Mouse (Mus musculus) v-Abl transformed pro-B cells (cell line): ENCODE data around the gene Rem1.

Source experiments
- in situ Hi-C, 2 experiments: fragments of 400-800 bp; cut with MboI; formaldehyde crosslinking; loops; one replicate each; pipeline ENCODE4 v1.15.1; 2025; ENCODE audit not compliant: unreplicated experiment in 2 of 2

Gene Rem1

DNA sequence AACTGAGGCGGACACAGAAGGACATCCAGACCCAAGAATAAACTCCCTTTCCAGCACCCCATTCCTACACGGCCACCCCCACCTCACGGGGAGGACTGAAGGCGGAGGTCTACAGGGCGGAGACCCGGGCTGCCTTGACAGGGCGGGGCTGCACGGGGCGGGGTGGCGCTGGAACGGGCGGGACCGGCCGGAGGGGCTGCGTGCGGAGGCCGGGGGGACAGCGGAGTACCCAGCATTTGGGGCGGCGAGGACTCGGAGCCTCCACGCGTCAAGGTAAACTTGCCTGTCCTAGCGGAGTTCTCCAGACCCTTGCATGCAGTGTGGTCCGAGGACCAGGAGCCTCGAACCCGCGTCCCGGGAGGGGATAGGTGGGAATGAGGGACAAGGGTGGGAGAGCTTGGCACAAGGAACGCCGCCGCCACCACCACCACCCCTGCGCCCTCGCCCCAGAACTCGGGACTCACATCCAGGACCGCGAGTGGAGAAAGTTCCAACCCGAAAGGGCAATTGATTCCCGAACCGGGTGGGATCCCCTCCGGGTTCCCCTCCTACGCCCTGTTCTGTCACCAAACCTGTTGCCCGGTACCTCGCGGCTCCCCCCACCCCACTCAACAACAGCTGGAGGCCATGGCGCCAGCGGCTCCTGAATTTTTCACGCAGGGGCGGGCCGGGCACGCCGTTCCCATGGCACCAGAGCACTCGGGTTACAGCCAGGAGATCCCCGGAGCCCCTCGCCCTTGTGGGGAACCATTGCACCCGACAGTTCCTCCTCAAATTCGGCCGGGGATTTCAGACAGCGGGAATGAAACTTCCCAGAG is at the start of gene Rem1:
Gene Rem1, plus strand, starts transcription at position 178 of the 818 bp plus-strand sequence.
- in situ Hi-C loops, result no loop called here

DNA sequence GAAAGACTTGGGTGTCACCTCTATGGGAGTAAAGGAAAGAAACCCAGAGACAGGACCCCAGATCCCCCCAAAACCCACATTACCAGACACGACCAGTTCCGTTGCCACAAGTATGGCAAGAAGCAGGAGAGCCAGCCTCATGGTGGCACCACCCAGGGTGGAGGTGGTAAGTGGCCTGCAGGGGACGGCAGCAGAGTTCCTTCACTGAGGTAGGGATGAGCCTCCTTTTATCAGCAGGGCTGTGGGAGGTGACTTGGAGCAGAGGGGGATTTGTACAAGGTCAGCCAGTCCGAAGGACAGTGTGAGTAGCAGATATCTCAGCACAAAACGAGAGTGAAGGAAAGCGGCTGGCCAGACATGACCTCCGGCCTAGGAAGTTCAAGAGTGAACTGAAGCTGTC is 46.6 kb upstream of the Rem1 start, which contains the start of gene Defb19:
Gene Defb19, minus strand, starts transcription at position 206 of the 400 bp plus-strand sequence.
- in situ Hi-C loops, result no loop called here

DNA sequence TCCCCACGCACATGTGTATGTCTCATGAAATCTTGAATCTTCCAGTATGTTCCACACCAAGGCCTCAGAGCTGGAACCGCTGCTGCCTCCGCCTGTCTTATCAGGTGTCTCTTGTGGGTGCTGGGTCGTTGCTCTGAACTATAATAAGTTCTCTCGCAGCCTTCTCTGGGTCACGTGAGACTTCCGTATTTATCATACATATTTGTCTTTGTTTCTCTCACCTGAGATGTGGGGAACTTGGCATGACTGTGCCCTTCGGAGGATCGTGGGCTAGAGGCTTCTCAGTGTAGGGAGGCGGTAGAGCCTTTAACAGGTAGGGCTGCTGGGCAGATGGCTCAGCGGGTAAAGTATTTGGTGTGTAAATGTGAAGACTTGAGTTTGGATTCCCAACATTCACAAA is 46.1 kb upstream of the Rem1 start:
- in situ Hi-C loops, result no loop called here

DNA sequence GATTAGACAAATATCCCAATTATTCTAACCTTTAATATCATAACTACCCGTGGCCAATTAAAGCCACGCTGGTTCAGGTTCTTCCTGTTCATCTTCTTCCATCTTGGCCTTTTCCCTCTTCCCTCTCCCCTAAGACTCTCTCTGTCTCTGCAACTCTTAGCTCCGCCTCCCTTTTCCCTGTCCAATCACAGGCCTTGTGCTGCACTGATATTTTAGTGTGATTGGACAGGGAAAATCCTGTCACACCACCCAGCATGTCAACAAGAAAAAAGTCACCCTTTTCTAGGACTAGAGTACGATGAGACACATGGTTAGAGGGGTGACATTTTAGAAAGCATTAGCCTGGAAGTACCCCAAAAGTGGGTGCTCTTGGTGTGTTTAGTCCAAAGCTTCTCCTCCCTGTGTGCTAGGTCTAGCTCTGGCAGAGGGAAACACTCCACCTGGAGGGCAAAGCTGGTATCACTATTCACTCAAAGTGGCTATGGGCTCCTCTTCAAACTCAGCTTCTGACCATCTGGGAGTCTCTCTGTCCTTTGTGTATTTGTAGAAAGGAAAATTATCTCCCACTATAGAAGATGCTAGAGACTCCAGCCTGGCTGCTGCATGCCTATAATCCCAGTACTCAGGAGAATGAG is 39.7 kb upstream of the Rem1 start:
- in situ Hi-C loops, result no loop called here

DNA sequence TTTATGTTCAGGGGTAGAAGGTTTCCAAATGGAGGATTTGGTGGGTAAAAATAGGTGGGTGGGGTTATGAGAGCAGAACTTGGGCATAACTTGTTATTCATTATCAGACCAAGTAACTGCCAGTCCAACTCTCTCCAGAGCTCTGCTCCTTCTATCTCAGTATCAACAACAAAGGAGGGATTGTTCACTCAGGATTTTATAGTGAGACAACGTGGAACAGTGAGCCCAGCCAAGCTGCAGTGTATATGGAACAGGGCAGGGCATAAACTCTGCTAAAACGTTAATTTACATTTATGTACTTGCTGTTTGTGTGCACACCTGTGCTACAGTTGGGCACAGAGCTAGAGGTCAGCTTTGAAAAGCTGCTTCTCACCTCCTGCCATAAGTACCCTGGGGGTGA is 38.3 kb upstream of the Rem1 start:
- in situ Hi-C loops, result no loop called here

DNA sequence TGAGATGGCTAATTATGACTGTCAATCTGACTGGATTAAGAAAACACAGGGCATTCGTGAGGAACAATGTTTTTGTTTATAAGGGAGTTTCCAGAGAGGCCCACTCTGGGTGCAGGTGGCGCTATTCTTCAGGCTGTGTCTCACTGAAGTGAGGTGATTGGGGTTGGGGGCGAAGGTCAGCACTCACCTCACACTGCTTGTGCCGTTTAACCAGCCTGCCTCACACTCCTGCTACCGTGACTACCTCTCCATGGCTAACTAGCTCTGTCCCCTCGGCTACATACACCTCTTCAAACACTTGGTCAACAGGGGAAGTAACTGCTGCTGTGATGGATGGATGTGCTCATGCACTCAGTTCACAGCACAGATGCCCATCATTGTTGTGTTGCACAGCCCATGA is 37.7 kb upstream of the Rem1 start:
- in situ Hi-C loops, result no loop called here

DNA sequence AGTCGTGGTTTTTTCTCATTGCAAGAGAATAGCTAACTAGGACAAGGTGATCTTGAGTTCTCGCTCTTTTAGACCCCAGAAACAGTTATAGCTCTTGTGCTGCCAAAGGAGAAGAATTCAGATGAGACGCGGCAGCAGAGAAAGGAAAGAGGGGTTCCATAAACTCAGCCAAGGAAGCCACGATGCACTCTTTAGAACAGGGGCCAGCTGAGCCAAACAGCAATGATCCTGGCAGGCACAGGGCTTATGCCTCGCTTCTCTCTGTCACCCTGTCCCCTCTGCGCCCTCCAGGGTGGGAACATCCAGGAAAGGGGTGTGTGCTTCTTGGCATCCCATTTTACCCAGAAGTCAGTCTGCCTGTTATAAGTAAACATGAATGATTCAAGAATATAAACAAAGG is 27.5 kb upstream of the Rem1 start, which contains the start of gene Defb45:
Gene Defb45, minus strand, starts transcription at position 101 of the 400 bp plus-strand sequence.
- in situ Hi-C loops, result no loop called here

DNA sequence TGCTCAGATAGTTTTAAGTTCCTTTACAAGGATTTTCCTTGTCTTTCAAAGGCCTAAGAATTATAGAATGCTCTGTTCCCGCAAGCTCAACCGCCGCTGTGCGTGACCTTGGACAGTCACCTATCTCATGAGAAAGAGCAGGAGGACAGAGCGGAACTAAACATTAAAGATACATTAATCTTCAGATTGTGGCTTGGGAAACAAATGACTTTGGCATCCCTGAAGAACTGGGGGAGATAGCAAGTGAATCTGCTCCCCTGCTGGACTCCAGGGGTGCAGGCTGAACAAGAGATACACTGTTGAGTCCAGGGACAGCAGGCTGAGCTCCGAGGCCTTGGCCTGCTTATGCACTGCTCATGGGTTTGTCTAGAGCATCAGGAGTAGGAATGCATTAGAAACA is 26.7 kb upstream of the Rem1 start:
- in situ Hi-C loops, result no loop called here

DNA sequence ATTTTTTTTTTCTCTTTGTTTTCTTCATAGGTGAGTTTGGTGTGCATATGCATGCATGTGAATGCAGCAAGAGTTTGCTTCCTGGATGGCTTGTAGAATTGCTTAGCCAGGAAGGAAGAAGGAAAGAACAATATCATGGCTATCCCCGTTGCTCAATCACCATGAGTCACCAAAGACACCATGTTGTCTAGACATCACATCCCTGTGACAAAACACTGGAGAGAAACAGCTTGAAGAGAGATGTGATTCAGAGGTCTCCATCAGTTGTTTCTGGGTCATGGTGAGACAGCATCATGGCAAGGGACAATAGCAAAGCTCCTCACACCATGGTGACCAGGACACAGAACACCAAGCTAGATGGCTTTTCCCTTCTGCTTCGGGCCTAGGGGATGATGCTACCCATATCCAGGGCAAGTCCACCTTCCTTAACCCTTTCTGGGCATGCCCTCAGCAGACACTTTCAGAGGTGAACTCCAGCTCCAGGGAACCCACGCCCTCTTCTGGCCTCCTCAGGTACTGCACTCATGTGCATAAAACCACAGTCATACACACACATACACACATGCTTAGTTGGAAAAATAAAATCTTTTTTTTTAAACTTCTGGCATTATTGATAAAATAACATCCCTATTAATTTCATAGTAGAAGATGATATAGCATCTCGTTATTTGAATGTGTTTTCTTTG is 25.3 kb upstream of the Rem1 start:
- in situ Hi-C loops, result no loop called here

DNA sequence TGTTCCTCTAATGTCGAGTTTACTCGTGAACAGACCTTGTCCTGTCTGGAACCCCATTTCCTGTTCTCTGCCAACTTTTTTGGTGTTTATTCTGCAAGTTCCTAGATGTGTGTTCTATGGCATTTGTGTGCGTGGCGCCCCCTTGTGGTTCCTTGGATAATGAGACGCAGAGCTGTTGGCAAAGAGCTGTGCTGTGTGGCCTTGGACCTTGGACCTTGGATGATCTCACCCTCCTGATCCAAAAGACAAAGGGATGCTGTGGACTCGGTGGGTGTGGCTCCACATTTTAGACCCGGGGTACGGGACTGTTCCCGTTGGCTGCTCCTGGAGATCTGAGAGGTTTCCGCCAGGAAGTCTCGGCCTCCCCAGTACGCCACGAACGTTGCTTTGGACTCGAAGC is 22.7 kb upstream of the Rem1 start, which contains the start of gene Defb36:
Gene Defb36, plus strand, starts transcription at position 271 of the 400 bp plus-strand sequence.
- in situ Hi-C loops, result no loop called here

DNA sequence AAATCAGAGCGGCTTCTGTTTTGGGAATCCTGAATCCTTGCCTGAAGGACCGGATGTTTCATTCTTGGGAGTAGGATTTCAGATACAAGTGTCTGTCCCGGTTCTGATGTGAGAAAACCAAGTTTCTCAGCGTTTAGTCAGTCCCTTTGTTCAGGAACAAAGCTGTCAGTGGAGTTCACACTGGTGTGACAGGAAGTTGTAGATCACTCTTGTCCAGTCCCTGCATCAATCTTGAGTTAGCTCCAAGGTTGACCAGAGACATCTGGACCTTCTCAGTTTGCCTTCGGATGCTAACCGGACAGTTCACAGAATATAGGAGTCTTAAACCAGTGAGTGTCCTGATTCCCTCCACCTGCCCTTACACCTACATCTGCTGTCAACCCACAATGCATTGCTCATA is 19.0 kb upstream of the Rem1 start:
- in situ Hi-C loops, result no loop called here

DNA sequence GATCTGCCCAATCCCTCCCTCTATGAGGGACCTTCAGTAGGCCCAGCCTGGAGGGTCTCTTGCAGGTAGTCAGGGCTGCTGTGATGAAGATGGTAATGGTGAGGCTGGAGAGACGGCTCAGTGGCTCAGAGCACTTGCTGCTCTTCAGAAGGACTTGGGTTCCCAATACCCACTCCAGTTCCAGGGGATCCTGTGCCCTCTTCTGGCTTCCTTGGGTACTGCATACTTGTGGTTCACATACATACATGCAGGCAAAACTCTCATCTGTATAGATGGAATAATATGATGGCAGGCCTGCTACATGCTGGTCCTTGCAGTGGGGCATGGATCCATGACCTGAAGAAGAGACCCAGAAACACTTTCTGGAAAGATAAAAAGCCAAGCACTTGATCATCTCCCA is 18.0 kb upstream of the Rem1 start:
- in situ Hi-C loops, result no loop called here

DNA sequence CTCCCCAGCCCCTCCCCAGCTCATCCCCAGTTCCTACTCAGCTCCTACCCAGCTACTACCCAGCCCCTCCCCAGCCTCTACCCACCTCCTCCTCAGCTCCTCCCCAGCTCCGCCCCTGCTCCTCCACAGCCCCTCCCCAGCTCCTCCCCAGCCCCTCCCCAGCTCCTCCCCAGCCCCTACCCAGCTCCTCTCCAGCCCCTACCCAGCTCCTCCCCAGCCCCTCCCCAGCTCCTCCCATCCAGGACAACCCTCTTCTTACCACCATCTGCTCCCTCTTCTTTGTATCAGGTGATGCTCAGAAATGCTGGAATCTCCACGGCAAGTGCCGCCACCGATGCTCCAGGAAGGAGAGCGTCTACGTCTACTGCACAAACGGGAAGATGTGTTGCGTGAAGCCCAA is 14.6 kb upstream of the Rem1 start:
- in situ Hi-C loops, result loop anchor here (10.0 kb wide), 2 partner anchors 83 to 323 kb away; partner anchors contain the start of gene Foxs1 (in 2 of the 2)

DNA sequence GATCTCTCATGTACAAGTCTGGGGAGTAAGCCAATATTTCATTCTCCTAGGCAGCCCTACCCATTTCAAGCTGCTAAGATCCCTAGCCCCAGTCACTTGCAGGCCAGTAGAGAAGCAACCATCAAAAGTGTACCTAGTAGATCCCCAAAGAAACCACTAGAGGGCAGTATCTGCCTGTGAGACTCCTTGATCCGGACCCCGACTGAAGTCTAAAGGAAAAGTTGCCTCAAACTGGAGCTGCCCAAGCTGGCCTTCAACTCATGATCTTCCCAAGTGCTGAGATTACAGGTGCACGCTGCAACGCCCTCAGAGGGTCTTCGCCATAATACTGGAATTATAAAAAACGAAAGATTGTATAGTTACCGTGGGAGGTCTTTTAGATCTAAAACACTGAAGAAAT is 11.2 kb upstream of the Rem1 start:
- in situ Hi-C loops, result loop anchor here (5.0 to 10.0 kb wide), 3 partner anchors 79 to 319 kb away; partner anchors contain the start of genes Bcl2l1 (in 2 of the 2) and Foxs1 (in 2 of the 2)

DNA sequence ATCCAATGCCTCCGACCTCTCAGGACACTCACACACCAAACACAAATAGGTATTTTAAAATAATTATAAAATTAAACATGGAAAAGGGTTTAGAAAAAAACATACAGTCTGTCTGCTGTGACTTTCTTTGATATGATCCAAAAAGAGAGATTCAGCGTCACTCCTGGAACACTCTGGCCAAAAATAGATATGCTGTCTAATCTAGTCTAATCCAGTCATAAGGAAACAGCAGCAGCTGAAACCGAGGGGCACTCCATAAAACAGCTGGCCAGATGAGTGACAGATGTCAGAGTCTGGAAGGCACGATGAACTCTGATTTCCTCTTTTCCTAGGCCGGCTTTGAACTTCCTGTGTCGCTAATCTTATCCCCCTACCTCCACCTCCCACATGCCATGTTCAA is 10.3 kb upstream of the Rem1 start:
- in situ Hi-C loops, result loop anchor here (5.0 to 10.0 kb wide), 3 partner anchors 78 to 318 kb away; partner anchors contain the start of genes Bcl2l1 (in 2 of the 2) and Foxs1 (in 2 of the 2)

DNA sequence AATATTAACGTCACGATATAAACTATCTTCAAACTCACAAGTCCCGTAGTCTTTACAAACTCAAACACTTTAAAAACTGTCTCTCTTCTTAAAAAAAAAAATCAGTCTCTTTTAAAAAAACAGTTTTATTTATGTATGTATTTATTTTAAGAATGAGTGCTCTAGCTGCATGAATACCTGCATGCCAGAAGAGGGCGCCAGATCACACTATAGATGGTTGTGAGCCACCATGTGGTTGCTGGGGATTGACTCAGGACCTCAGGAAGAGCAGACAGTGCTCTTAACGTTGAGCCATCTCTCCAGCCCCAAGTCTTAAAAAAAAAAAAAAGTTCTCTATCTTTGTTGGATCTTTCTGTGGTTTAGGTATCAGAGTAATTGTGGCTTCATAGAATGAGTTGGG is 9.4 kb upstream of the Rem1 start:
- in situ Hi-C loops, result loop anchor here (5.0 to 10.0 kb wide), 3 partner anchors 77 to 317 kb away; partner anchors contain the start of genes Bcl2l1 (in 2 of the 2) and Foxs1 (in 2 of the 2)

DNA sequence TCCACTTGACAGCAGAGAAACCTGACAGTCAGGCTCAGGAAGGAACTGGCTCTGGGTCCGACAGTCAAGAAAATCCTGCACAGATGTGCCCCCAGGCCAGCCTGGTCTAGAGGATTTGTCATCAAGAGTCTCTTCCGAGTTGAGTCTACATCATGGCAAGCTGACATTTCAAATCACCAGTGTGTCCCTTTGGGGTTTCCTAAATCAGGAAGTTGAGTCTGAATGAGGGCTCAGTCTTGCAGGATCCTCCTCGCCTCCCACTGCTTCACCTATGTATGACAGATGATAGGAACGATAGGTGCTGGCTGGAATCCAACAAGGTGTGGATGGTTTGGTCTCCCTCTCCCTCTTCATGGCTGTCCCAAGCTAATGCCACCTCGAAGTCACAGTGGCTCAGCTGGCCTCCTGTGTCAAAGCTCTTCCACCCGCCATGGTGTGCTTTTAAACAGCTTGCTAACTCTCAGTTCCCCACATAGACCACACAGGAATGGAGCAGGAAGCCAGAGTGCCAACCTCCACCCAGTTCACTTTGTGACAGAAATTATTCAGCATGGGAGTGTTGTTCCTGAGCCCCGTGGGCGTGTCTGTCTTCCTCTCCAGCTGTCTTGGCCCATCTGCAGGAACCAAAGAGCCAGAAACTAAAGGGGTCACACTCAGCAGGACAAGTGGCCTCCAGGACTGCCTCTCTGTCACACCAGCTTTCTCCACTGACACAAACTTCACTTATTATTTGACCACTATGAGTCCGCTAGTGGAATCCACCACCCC is 6.2 kb upstream of the Rem1 start:
- in situ Hi-C loops, result no loop called here

DNA sequence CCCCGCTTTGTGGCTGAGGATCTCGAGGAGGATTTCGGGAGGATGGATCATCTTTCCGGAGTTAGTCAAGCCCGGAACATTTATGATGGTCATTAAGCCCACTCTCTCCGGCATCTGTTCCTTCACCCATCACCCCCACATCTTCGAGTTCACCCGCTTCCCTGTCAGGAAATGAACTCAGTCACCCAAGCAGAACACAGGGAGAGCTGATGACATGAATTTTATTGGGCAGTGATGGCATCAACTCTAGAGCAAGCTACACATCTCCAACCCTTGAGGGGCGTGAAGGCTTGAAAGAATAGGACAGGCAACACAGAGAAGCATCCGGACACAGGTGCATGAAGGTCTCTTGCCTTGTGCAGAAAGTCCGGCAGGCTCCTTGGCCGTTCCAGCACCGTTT is 4.6 kb upstream of the Rem1 start:
- in situ Hi-C loops, result no loop called here

DNA sequence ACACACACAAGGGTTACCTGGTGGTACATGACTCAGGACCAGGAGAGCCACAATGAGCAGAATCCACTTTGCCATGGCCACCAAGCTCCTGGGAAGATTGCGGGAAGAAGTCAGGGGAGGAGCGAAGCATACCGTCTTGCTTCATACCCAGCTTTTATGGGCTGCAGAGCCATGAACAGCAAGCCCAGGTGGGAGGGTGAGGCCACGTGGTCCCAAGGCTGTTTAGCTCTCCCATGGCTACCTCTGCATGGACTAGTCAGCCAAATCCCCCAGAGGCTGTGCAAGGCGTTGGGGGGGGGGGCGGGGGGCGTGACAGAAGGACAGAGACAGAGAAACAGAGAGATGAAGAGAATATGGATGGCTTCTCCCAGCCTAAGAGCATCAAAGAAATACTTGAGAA is 3.8 kb upstream of the Rem1 start, which contains the start of gene Defb25:
Gene Defb25, minus strand, starts transcription at position 101 of the 400 bp plus-strand sequence.
- in situ Hi-C loops, result no loop called here

DNA sequence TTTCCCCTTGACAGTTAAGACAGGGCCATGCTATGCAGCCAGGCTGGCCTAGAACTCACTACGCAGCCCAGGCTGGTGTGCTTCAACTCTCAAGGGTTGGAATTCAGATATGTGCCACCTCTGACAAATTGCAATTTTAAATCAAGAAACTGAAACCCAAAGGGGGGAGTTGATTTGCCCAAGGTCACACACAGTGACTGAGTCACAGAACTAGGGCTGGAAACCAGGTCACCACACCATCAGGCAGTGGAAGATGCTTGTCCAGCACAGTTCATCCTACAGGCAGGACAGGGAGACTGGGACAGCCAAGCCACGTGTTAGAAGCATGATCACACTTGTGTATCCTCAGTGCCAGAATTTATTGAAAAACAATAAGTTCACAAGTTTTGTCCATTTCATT is 2.2 kb upstream of the Rem1 start:
- in situ Hi-C loops, result no loop called here
